Mouse (Mus musculus): ENCODE data around the gene Aplnr.

The Aplnr gene

GRCm38 (mm10) chr2:85187582-85188151, 51.6 kb downstream of the Aplnr start:
- DNase-seq (ENCODE audit: low spot score) = no peak
